Mouse (Mus musculus) brain, embryonic 18.5 days (tissue): ENCODE data around the gene Vwce.
A peak's percentile ranks its signal among the peaks of the same experiment; 100 is the strongest.

ENCODE experiments used
- DNase-seq: peaks from one replicate; pipeline ENCODE4 v3.0.0-alpha.2; 2012; ENCODE audit warnings: low read depth, low spot score

Gene Vwce

DNA sequence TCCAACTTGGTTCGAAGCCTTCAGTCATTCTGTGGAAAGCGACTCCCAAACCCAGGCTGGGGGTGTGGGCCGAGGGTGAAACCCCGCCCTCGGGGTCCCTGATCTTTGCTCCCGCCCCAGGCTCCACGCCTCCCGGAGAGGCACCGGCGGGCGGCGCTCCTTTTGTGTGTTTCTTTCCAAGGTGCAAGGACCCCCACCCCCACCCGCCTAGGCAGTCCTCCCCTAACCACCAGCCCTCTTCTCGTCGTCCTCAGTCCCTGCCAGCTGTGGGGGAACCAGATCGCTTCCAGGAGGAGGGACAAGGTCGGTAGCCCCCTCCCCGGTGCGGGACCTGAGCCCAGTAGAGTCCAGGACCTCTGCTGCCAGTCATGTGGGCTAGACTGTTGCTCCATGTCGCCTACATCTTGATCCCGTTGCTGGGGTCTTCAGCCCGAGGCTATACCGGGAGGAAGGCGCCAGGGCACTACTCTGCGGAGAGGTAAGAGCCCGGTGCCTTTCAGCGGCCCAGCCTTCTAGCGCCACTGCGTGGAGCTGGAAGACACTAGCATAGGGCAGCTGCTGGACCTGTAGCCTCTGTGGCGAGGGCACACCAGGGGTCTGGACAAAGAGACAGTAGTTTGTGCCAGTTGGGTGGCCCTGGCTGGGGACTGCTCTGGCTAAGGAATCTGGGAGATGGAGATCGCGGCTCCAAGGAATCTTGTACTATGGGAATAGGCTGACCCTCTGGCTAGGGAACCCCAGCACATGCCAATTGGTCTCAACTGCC, at the start of gene Vwce:
Gene Vwce, plus strand, starts transcription at position 108 of the 766 bp plus-strand sequence.
- no peak for DNase-seq

DNA sequence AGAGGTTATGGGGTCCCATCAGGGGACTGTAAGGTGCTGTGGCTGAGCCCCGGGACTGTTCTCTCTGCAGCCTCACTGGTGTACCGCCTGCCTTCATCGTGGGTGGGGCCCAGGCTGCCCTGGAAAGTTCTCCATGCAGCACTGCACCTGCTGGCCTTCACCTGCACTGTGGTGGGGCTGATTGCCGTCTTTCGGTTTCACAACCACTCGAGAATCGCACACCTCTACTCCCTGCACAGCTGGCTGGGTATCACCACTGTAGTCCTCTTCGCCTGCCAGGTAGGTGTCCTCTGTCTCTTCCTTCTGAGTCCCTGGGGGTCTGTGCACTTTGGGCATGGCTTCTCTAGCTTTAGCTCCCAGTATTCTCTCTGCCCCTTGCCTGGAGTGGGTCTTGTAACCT, 48.9 kb upstream of the Vwce start:
- DNase-seq: no peak

DNA sequence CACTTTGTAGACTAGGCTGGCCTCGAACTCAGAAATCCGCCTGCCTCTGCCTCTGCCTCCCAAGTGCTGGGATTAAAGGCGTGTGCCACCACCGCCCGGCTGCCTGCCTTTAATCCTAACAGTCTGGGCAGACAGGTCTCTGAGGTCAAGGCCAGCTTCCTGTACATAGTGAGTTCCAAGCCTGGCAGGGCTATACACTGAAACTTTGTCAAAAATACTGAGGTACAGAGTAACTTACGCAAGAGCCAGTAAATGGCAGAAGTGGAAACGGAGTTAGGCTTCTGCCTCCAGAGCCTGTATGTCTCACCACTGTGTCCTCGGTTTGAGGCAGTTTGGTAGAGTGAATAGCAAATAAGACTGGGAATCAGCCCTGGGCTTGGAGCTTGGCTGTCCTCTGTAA, 46.8 kb upstream of the Vwce start:
- no peak for DNase-seq

DNA sequence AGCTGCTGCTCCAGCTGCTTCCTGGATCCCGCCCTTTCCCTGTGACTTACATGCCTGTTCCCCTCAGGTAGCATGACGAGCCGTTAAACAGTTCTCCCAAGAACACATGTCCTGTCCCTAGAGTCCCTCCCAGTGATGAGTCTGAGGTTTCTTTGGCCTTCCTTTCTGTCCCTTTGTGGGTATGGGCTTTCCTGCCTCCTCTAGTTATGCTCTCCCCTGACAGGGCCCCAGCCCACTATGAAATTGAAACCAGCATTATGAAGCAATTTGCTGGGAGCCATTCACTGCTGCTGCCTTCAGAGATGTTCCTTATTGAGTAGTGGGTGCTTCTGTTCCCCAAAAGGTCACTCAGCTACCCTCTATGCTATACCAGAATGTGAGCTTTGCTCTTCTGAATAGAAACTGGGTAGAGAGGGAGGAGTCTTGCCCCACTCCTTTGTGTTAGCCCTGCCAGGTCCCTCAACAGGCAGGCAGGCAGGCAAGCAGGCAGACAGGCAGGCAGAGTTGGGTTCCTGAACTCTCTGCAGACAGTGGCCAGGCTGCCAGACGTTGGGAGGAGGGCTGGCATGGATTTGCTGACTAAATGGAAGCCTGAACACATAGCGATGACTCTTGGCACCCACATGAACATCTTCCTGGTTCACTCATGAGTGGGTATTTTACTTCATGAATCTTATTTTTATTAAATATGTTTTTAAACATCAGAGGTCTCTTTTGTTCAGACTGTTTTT, 44.7 kb upstream of the Vwce start:
- no peak for DNase-seq

DNA sequence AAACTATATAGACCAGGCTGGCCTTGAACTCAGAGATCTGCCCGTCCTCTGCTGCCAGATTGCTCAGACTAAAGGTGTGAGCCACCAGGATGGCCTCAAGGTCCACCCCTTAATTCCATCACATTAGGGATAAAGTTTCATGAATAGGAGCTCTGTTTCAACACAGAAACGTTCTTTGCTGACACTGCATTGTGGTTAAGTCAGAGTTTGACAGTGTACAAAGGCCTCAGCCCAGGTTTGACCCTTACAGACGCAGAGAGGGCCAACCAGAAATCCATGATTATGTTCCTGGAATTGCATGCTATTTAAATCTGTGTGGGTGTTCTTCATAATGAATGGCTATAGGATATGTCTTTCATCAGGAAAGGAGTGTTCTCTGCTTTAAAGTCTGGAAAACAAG, 43.7 kb upstream of the Vwce start:
- no peak for DNase-seq

DNA sequence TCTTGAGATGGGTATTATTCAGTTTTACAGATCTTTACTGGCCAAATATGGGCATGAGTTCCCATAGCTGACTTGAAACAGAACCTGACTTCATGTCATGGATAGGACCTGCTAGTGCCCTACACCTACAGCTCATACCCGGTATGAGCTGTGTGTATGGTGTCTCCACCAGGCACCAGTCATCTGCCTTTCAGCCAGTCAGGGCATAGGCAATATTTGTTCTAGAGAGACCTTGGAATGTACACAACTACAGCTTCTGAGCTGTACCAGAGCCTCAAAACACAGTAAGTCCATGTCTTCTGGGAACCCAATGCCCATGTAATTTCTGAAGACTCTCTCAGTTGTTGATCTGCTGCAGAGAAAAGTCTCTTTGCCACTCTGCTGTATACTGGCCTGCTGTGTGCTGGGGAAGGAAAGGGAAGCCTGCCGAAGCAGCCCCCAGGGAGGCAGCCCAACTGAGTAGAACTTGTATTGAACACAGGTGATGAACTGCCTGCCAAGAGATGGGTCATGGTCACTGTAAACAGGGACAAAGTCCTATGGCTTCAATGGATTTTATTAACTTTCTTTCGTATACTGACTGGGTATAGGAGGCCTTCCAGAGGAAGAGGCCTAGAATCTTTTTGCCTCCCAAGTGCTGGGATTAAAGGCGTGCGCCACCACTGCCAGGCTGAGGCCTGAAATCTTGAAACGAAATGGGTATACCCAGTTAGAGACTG, 42.2 kb upstream of the Vwce start:
- no peak for DNase-seq

DNA sequence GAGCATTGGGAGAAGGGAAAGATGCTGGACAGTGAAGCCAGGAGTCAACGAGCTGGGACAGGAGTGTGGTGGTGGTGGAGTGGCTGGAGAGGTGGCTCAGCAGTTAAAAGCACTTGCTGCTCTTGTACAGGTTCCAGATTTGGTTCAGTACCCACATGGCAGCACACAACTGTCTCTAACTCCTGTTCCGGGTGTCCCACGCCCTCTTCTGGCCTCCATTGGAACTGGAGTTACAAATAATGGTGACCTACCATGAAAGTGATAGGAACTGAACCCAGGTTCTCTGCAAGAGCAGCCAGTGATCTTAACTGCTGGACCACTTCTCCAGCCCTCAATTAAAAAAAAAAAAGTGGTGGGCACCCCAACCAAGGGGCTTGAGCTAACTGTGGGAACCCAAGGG, 35.8 kb upstream of the Vwce start:
- DNase-seq: no peak

DNA sequence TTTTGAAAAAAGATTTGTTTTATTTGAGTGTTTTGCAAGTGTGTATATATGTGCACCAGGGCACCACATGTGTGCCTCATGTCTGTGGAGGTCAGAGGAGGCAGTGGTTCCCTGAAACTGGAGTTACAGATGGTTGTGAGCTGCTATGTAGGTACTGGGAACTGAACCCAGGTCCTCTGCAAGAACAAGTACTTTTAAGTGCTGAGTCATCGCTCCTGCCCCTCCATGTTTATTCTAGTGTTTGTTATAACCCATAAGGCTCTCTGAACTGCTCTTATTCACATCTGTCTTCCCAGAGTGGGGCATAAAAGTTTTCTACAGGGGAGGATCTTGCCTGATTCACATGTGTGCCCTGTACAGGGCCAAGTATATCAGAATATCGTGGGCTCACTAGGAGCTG, 34.4 kb upstream of the Vwce start:
- no peak for DNase-seq

DNA sequence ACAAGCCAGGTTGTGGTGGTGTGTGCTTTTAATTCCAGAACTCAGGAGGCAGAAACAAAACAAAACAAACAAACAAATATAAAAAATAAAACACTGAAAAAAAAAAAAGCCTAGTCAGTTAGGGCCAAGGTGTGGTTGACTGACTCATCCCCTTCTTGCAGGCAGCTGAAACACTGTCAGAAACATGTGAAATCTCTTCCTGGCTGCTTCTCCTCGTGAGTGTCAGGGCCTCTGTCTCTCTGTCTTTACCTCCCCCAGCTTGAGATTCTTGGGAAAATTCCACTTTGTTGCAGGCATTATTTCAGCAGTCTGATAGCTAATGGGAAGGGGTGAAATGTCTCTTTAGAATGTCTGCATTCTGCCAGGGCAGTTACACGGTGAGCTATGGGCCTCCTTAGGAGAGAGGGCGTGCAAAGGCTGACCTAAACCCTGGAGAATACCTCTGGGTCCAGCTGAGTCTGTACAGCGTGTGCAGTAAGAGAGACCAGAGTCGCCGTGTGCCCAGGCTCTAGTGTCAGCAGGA, 31.7 kb upstream of the Vwce start:
- DNase-seq: no peak

DNA sequence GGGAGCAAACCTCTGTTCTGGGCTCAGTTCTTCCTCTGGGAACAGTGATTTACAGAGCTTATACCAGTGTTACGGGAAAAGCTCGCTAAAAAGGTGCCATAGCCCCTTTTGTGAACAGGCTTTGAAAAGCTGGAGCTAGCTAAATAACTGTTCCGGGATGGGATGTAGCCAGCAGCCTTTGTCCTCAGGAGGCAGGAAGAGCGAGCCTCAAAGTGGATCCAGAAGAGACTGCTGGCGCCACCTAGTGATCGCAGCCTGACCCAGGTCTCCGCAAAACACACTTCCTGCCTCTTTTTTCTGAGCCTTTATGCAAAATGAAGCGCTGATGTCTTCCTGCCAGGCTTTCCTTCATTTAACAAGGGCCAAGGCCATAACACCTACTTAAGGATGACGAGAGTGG, 31.2 kb upstream of the Vwce start:
- DNase-seq: peak; percentile 75

DNA sequence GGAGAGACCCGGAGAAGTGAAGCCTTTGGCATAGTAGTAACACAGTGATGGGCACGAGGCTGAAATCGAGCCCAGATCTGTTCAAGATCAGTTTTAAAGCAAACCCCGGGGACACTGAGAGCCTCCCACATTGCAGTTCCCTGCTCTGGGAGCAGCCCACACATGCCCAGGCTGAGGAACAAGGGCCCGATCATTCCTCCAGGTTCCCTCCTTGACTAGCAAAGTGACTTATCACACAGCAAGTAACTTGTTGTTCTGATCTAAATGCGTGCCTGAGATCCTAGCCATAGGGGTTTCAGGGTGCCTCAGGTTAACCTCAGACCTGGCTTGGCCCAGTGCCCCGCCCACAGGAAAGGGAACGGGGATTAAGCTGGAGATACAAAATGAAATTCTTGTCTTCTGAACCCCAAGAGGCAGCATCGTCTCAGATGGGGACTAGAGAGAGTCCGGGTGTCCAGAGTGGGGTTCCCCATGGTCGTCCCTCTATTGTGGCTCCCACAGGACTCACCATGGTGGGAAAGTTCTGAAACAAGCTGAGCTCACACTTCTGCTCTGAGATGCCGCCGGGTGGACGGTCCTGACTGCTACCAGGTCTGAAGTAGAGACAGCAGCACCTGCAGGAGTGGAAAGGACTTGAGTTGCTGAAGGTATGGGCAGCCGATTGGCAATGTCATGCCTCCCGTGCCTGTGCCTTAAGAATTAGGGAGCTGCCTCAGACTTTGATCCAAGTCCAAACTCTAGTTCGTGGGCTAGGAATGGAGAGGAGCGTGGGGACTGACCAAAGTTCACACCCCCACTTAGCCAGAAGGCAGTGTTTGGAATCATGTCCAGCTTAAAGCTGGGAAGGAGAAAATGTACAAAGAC, 30.1 kb upstream of the Vwce start:
- no peak for DNase-seq

DNA sequence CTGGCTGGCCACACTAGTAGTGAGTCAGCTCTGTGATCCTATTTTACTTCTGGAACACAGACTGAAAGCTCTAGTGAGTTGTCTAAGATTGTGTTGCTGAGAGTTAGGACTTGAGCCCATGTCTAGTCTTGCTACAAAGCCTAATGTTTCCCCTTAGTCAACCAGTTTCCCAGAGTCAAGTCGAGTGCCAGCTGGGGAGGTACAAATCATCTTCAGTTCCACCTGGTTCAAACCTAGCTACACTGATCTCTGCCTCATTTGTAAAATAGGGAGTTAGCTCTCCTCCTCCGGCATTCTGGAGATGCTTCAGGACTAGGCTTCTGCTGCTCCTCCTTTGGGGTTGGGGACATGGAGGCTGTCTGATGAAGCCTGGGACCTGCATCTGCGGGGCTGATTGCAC, 29.5 kb upstream of the Vwce start:
- DNase-seq: no peak

DNA sequence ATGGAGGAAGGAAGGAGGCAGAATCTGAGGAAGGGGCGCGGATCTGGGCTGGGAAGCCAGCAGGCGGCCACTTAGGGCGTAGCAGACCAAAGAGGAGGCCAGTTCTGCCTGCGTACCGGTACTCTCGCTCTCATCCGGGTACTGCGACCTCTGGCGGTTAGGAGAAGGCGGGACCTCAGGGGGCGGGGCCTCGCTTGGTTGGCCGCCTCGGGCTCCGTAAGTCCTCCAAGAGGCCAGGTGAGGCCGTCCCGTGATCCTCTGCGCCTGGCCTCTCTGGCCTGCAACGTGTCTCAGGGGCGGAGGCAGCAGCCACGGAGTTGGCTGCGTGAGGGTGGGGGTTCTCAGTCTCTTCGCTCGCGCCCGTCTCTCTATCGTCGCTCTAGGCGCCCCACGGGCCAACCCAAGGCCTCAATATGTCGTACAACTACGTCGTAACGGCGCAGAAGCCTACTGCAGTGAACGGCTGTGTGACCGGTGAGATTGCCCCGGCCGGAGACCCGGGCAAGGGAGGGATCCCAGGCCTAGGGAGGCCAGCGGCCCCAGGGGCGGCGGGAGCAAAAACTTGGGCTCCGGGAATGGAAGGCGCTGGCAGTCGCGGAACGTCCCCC, 28.6 kb upstream of the Vwce start, which contains the start of the genes Ddb1 and Tkfc:
Gene Ddb1, plus strand, starts transcription at position 35 of the 608 bp plus-strand sequence.
Gene Tkfc, minus strand, starts transcription at position 362 of the 608 bp plus-strand sequence.
- peak; percentile 93 for DNase-seq

DNA sequence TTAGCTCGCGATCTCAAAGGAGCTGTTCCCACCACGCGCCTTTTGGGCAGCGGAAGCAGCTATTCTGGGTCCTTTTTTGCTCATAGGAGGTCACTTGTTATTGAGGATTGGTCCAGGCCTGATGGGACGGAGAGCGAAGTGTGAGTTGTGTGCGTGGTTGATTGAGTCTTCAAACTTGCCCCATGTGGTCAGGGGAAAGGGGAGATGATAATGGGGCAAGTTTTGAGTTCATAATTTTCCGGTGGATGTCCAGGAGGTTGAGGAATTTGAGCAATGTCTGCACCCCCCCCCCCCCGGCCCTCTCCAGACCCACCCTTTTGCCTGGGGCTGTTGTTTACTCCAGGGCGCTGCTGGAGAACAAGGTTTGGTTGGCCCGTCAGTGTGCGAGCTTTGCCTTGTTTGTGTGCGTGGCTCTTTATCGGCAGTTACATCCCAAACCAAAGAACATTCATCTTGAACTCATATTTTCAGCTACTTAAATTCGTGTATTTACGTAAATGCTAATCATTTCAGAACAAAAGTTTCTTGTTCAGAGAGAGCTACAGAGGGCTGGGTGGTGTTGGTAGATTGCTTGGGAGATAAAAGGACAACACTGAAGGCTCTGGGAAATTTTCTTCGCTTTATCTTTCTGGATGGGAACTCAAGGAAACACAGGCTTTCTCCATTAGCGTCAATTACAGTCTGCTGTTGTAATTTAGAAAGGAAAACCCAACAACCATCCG, 28.0 kb upstream of the Vwce start:
- no peak for DNase-seq

DNA sequence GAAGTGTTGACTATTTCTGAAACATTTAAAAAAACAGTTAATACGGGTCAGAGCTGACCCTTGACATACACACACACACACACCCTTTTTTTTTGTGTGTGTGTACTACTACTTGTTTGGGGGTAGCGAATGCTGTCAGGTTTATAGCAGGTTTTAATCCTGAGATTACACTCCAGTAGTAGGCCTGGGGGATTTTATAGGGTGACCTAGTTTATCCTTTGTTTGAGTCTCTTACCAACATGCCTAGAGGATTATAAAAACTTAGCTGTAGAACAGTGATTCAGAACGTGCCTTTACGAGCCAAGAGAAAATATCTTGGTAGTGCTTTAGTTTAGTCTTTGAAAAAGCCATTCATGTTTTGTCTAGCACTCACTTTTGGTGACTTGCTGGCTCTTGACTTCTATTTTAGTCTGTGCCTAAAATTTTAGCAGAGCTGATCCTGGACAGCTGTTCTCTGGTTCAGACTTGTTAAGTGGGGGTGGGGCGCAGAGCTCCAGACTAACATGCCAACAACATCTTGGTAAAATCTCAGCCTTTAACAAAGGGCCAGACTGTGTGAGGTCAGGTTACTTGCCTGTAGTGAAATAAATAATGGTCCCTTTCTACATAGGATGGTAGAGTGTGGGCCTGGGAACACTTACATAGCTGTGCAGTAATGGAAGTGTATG, 25.3 kb upstream of the Vwce start:
- DNase-seq: no peak

DNA sequence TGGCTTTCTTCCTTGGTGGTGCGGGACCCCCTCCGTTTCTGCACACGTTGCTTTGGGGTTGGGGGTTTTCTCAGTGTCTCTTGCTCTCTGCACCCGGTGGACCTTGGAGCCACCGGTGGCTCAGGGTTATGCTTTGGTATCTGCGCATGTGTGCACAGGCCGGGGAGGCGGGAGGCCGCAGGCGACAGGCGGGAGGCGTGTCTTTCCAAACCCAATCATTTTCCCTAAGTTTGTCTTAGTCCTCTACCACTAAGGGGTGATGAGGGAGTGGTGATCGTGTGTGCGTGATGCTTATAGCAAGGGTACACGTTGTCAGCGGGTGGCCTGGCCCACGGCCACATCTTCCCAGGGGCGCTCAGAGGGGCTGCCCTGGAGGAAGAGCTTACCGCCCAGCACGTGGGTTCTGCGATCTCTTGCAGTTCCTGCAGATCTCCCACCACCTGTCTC, 882 bp downstream of the Vwce start:
- peak; percentile 39 for DNase-seq

DNA sequence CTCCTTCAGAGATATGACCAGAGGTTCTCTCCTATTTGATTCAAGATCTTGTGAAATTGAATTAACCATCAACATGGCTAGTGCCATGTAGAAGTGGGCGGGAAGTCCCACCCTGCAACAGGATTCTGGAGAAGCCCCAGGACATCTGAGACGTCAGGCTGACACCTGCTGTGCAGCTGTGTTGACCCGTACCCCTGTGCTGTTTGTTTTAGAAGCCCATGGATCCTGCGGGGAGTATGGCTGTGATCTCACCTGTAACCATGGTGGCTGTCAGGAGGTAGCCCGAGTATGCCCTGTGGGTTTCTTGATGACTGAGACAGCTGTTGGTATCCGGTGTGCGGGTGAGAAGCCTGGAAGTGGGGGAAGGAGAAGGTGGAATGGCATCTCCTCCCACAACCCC, 3.8 kb downstream of the Vwce start:
- DNase-seq: no peak

DNA sequence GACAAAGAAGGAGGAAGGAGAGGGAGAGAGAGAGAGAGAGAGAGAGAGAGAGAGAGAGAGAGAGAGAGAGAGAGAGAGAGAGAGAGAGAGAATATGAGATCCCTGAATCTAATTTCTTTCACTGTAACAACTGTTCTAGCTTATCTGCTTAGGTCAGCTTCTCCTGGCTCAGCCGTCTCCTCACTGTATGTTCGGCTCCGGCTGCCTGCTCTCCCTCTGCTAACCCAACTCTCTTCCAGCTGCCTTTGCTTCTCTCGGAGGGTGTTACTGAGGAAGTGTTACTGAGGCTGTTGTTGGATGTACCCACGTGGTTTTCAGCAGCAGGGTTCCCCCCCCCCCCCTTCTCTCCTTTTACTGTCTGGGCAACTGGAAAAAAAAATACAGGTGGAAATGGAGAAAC, 6.1 kb downstream of the Vwce start:
- no peak for DNase-seq

DNA sequence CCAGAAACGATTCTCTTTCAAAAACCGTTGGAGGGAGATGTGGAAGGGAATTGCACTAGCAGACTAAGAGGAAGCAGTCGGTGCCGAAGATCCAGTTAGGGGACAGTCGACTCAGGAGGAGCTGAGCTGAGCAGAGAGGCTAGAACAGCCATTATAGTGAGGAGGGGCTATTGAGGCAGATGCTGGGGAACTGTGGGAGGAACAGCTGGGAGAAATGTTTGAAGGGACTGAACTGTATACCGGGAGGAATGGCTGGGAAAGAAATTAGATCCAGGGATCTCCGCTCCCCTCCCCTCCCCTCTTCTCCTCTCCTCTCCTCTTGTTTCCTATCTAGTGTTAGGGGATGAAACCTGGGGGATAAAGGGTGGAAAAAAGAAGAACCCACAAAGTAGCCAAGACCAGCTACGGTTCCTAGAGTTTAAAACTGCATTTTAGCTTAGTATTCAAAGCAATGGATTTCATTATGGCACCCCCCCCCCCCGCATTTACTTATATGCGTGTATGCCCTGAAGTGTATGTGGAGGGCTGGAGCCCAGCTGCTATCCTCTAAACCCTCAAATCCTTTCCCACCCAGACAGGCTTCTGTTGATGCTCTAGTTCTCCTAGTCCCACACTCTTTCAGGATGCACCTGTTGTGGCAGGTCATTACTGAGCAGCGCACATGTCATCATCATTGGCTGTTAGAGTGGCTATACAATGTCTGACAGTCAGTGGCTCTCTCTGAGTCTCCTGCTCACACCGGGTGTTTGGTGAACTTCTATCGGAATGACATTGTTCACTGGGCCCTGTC, 6.8 kb downstream of the Vwce start:
- no peak for DNase-seq
